Mouse (Mus musculus): Measurements from ENCODE around the gene Sdhaf4.

DNA sequence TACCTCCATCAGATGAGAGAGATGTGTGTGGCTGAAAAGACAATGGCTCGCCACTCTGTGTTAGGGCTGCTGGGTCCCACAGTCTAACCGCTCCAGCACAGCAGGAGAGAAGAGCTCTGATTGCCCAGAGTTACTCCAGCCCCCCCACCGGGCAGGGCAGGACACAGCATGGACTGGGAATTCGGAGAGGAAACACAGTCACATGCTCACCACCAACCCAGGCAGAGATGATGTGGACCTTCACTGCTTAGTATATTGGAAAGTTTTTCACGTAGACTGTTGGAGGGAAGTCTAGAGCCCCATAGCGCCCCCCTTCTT lies 46.1 kb downstream of the Sdhaf4 start:
- TF ChIP-seq POLR2AphosphoS2 (IDR thresholded peaks at IDR 0.05; ENCODE audit: low read depth, low read length): no peak
- TF ChIP-seq CTCF (conservative IDR thresholded peaks at IDR 0.05 in 1 of 2, IDR thresholded peaks at IDR 0.05 in 1 of 2; ENCODE audit: low read depth in 2 of 2, low read length in 2 of 2): peak in 1 of 2 experiments; percentile 11; a peak in 2 of 4 replicates
- no peak for TF ChIP-seq POLR2A (IDR thresholded peaks at IDR 0.05; ENCODE audit: low read depth, low read length)
- TF ChIP-seq MAZ (IDR thresholded peaks at IDR 0.05; ENCODE audit: low read depth, low read length): no peak
- no peak for TF ChIP-seq TBP (conservative IDR thresholded peaks at IDR 0.05; ENCODE audit: low read depth, low read length)
- TF ChIP-seq UBTF (IDR thresholded peaks at IDR 0.05; ENCODE audit: low read depth, low read length): no peak
- no peak for TF ChIP-seq E2F4 (IDR thresholded peaks at IDR 0.05; ENCODE audit: insufficient replicate concordance, low read depth, low read length)
- TF ChIP-seq MAX (IDR thresholded peaks at IDR 0.05; ENCODE audit: low read length): no peak

Data from CH12.LX (cell line).